Mouse (Mus musculus) brown adipose tissue, adult 24 weeks (tissue): Measurements from ENCODE around the gene Phf7. TPM values are rescaled to one million over a fixed set of nuclear protein-coding genes. Genes with fewer than 3 reads are reported as not detected.

Experiments
- H3K27ac ChIP-seq: fragments of 200-500 bp; replicated peaks from 2 replicates; pipeline ENCODE4 v1.5.1; 2012; ENCODE audit warnings: low read depth, mild to moderate bottlenecking, low read length
- H3K4me1 ChIP-seq: fragments of 200-500 bp; 2 replicates; pipeline ENCODE4 v1.6.1; 2012; ENCODE audit warnings: low read length, mixed read lengths; ENCODE audit not compliant: control insufficient read depth, insufficient read depth, insufficient read length
- H3K4me3 ChIP-seq: fragments of 200-500 bp; 2 replicates; pipeline ENCODE4 v1.5.1; 2012; ENCODE audit warnings: low read depth, mild to moderate bottlenecking, low read length, moderate library complexity; ENCODE audit not compliant: insufficient read depth
- polyA plus RNA-seq: library from polyadenylated mRNA; stranded (reverse); fragments of >200 nt; gene quantifications from 2 replicates; pipeline ENCODE4 v1.2.4, GENCODE M21; 2012; ENCODE audit not compliant: missing spikeins, insufficient read depth, insufficient read length

Phf7 gene
- polyA plus RNA-seq, result 7.3 and 9.9 TPM in 2 replicates

DNA sequence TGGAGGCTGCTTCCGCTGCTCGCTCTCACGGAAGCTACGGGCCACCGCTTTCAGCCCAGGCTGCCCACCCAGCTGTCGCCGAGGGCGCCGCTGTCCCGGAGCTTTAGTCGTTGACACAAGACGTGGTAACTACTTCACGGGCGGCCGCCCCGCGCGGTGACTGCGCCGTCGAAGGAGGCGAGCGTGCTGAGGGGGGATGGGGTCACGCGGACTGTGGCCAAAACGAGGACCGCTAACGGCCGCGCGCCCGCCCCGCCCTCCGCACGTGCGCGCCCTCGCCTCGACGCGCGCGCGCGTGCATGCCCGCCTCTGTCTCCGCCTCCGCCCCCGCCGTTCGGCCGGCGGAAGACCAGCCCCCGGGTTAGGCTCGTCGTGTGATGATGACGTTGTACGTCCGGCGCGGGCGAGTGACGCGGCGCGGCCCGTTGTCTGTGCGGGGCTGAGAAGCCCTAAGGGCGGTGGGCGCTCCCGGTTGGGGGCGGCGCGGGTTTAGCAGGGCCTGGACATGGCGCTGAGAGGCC is at the start of gene Phf7, which contains the start of gene Bap1:
TSS of gene Phf7 (minus strand) at position 234 of the 521 bp plus-strand sequence.
TSS of gene Bap1 (plus strand) at position 367 of the 521 bp plus-strand sequence.
- H3K27ac ChIP-seq, result peak within 1 kb of the TSS; percentile 96
- peak within 1 kb of the TSS; percentile 85 for H3K4me3 ChIP-seq
- H3K4me1 ChIP-seq, result no peaks in the 10 kb centered on the region; the same call in 1 of the 2 replicates

- Histone ChIP-seq H3K27ac (no peak overlapping the region), H3K4me1 (no peaks in the 10 kb centered on the region), H3K4me3 (no peak overlapping the region)
Measured at GRCm38 (mm10) chr14:31285728-31286127, 34.6 kb upstream of the Phf7 start.

- Histone ChIP-seq H3K4me1 (no peaks in the 10 kb centered on the region), H3K27ac (no peak overlapping the region), H3K4me3 (no peak overlapping the region)
Measured at GRCm38 (mm10) chr14:31272164-31272563, 21.0 kb upstream of the Phf7 start.

DNA sequence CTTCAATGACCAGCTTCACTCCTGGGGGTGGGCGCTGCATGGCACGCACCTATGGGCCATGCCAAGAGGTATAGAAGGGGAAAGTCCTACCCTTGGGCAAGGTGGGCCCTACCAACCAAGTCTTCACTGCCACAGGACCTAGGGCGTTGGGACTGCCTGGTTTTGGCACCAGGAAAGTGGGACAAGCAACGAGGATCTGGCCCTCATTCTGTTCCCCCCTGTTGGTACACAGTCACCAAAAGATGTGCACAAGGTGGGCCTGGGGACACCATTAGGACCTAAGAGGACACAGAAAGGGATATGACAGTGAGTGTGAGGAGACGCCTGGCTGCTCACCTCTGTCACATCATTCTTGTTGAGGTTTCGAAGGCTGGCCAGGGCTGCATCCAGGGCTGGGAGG is 20.0 kb upstream of the Phf7 start:
- H3K4me3 ChIP-seq, result no peak overlapping the region
- no peak overlapping the region for H3K27ac ChIP-seq
- no peaks in the 10 kb centered on the region for H3K4me1 ChIP-seq

DNA sequence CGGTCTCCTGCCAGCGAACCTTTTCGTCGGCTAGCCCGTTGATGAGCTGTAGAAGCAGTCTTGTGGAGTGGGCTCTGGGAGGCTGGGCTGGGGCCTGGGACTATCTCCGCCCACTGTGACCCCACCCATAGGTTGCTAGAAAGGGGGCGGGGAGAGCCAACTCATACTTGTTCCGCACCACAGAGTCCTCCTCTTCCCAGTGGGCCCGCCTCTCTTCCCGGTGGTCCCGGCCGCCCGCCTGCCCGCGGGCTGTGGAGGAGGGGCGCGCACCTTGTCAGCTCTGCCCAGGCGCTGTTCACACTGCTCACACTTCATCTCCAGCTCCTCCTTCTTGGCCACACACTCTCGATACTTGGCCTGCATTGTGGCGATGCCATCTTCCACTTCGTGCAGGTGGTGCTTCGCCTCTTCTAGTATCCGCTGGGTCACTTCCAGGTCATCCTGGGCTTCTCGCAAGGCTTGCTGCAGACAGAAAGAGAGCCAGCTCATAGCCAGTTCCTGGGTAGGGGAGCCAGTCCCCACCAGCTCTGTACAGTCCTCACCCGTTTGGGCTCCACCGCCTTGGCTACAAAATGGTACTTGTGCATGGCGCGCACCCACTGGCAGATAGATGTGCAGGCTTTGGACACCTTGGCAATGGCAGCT is 18.5 kb upstream of the Phf7 start:
- no peak overlapping the region for H3K27ac ChIP-seq
- no peak overlapping the region for H3K4me3 ChIP-seq
- H3K4me1 ChIP-seq, result no peaks in the 10 kb centered on the region

DNA sequence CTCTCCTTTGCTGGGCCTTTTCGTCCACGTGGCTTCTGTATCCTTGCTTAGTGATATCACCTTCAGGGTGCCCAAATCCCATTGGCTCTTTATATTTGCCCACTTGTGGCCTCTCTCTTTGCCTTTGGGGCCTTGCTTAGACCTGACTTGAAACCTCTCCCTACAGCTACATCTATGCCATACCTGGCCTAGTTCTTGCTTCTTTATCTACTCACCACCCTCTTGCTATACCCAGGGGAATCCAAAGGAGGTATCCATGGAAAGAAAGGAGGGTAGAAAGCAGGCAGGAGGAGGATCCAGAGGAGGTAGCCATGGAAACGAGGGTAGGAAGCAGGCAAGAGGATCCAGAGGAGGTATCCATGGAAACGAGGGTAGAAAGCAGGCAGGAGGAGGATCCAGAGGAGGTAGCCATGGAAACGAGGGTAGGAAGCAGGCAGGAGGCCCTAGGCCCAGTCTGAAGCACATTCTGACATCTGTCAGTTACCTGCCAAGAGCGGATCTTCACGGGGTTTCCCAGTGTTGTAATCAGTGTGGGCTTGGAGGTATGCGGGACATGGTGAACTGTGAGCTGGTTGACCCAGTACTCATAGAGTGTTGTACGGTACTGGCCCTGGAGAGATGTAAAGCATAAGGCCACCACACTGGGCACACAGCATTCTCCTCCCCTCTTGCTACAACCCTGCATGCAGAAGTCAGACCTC is 17.3 kb upstream of the Phf7 start:
- H3K4me1 ChIP-seq, result no peaks in the 10 kb centered on the region
- H3K4me3 ChIP-seq, result no peak overlapping the region
- H3K27ac ChIP-seq, result no peak overlapping the region

GRCm38 (mm10) chr14:31267649-31268048 is 16.5 kb upstream of the Phf7 start:
- Histone ChIP-seq H3K4me1 (no peaks in the 10 kb centered on the region), H3K4me3 (no peak overlapping the region), H3K27ac (no peak overlapping the region)

GRCm38 (mm10) chr14:31260932-31261331 is 9.8 kb upstream of the Phf7 start:
- Histone ChIP-seq H3K4me1 (no peaks in the 10 kb centered on the region), H3K4me3 (no peak overlapping the region), H3K27ac (no peak overlapping the region)

GRCm38 (mm10) chr14:31260374-31260773 is 9.3 kb upstream of the Phf7 start:
- H3K27ac ChIP-seq, result no peak overlapping the region
- H3K4me3 ChIP-seq, result no peak overlapping the region
- H3K4me1 ChIP-seq, result no peaks in the 10 kb centered on the region

DNA sequence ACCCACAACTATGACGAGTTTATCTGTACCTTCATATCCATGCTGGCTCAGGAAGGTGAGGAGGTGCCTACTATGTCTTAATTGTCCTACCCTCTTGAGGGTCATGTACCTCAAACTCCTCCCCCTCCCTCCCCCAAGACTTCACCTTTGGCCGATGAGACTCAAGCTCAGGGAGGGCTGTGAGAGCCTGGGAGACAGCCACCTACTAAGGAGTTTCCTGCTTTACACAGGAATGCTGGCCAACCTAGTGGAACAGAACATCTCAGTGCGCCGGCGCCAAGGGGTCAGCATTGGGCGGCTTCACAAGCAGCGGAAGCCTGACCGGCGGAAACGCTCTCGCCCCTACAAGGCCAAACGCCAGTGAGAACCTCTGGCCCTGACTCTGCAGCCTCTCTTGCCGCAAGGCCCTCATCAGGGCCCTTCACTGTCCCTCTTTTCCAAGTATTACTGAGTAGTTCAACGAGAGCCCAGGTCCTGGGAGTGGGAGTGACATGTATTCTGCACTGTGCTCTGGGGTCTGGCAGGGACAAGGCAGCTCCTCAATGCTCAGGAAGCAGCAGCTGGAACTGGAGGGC is 7.4 kb upstream of the Phf7 start:
- H3K4me3 ChIP-seq, result no peak overlapping the region
- H3K4me1 ChIP-seq, result no peaks in the 10 kb centered on the region
- H3K27ac ChIP-seq, result no peak overlapping the region

- Histone ChIP-seq H3K27ac (no peak overlapping the region), H3K4me1 (no peaks in the 10 kb centered on the region; the same call in 1 of the 2 replicates), H3K4me3 (peak overlapping the region; percentile 79)
Measured at GRCm38 (mm10) chr14:31252091-31252490, 974 bp upstream of the Phf7 start.

- Histone ChIP-seq H3K27ac (peak overlapping the region; percentile 53), H3K4me1 (no peaks in the 10 kb centered on the region; the same call in 1 of the 2 replicates), H3K4me3 (peak overlapping the region; percentile 79)
Measured at GRCm38 (mm10) chr14:31251626-31252025, 509 bp upstream of the Phf7 start.

DNA sequence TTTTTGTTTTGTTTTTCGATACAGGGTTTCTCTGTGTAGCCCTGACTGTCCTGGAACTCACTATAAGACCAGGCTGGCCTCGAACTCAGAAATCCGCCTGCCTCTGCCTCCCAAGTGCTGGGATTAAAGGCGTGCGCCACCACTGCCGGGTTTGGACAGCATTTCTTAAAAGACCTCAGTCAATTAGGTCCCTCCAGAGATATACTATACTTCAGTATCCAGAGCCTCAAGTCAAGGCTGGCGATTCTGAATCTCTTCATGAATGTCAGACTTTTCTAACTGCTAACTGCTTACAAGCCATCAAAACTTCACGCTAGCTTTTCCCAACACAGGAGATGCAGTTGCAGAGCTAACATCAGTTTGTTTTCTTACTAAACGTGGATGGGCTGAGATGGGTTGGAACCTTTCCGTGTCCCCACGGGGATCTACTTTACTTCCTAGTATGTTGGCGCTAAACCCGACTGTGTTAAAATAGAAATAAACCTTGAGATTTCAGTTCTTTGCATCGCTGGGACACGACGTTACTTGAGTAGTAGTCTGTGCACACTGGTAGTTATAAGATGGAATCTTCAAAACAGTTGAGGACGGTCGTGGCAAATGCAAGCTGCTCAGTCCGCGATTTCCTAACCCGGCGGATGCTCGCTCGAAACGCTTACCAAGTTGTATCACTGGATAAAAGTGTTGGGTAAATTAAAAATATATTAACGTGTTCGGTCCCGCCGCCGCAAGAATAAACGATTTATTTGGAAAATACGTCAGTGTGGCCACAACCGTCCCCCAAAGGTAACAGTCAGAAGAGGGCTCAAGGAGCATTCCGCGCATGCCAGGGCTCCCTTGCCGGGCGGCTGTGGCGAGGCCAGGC is 664 bp downstream of the Phf7 start:
- Histone ChIP-seq H3K4me3 (peak overlapping the region; percentile 85), H3K27ac (peak overlapping the region; percentile 96), H3K4me1 (no peaks in the 10 kb centered on the region; the same call in 1 of the 2 replicates)

- Histone ChIP-seq H3K4me3 (no peak overlapping the region), H3K27ac (no peak overlapping the region), H3K4me1 (no peaks in the 10 kb centered on the region; the same call in 1 of the 2 replicates)
Measured at GRCm38 (mm10) chr14:31248396-31248795, 2.7 kb downstream of the Phf7 start.
